Mouse (Mus musculus): ENCODE measurements around the gene Vmn2r56. TPM values are rescaled to one million over a fixed set of nuclear protein-coding genes. Genes with fewer than 3 reads are reported as not detected.

Gene Vmn2r56
- total RNA-seq (2014; rRNA removed) (0.04 and 0.10 TPM in 2 replicates), polyA plus RNA-seq (2015; fragmentation: Nextera tagmentation; extraction: Ambion mirVana) (0.03 TPM in 1 of 2 replicates, not detected in the other)

DNA sequence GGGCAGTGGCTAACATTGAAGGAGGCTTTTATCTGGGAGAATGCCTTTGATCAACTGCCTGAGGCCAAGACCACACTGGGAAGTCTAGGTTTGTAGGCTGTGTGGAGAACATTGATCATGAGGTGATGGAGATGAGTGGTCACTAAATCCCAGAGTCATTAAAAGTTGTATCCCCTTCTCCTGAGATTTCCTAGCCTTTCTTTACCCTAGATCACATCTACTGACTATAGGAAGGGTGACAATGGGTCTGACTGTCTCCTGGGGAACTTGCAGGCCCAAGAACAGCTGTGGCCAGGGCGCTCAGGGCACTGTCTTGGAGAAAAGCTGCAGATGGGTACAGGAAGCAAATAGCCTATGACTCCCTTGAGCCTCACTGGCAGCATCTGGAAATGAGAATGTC, at the start of gene Vmn2r56:
TSS of gene Vmn2r56 (minus strand) at position 101 of the 400 bp plus-strand sequence.
- Histone ChIP-seq H3K4me2 (ENCODE audit: low read depth, low read length) (no peak within 1 kb of the TSS), H3K4me3 (ENCODE audit: low read length) (no peak within 1 kb of the TSS), H3K27ac (no peak within 1 kb of the TSS), H3K9me3 (ENCODE audit: low read length) (no peaks in the 10 kb centered on the region), H3K4me1 (ENCODE audit: insufficient read depth, low read length) (no peaks in the 10 kb centered on the region), H3K9ac (replicated peaks; ENCODE audit: low read length) (no peak within 1 kb of the TSS), H3K36me3 (ENCODE audit: insufficient read depth, low read length) (no peaks in the 10 kb centered on the region), H3K27me3 (ENCODE audit: insufficient read depth, low read length) (no peaks in the 10 kb centered on the region)
- ATAC-seq (no peak), DNase-seq (ENCODE audit: low spot score) (no peak)
- TF ChIP-seq CTCF (IDR thresholded peaks at IDR 0.05; ENCODE audit: low read depth), result no peak
- WGBS, result 35% methylated on average over 1 of the region's 1 CpGs

- no peak for TF ChIP-seq CTCF (IDR thresholded peaks at IDR 0.05; ENCODE audit: low read depth)
- no peaks in the 10 kb centered on the region for H3K27me3 ChIP-seq (ENCODE audit: insufficient read depth, low read length)
- DNase-seq (ENCODE audit: low spot score), result peak; percentile 96
- no peaks in the 10 kb centered on the region for H3K4me1 ChIP-seq (ENCODE audit: insufficient read depth, low read length)
- H3K27ac ChIP-seq, result peak overlapping the region; percentile 85
- peak overlapping the region; percentile 83 for H3K9ac ChIP-seq (replicated peaks; ENCODE audit: low read length)
- peaks cover 2% of the 10 kb centered on the region for H3K9me3 ChIP-seq (ENCODE audit: low read length)
- WGBS, result under 1% methylated on average over 57 of the region's 57 CpGs
- peak overlapping the region; percentile 82 for H3K4me2 ChIP-seq (ENCODE audit: low read depth, low read length)
- H3K4me3 ChIP-seq (ENCODE audit: low read length), result peak overlapping the region; percentile 64
- peaks cover under 1% of the 10 kb centered on the region; the same call in 1 of the 2 replicates for H3K36me3 ChIP-seq (ENCODE audit: insufficient read depth, low read length)
- ATAC-seq, result peak; percentile 96
Measured at GRCm38 (mm10) chr7:12780151-12780830, 45.5 kb upstream of the Vmn2r56 start.

DNA sequence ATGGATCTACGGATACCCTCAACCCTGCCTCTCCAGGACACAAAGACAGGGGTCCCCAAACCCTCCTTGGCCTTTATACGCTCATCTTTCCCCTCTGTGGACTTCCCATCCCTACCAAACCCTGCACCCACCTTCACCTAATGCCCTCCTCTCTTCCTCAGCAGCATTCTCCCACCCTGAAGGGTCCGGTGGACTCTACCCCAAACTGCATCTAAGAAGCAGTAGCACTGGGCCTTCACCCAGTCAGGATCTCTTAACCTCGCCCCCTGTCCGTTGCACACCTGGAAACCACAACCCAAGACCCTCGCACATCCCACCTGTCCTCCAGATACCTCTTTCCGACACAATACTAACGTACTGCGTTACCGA, 45.0 kb upstream of the Vmn2r56 start:
- no peaks in the 10 kb centered on the region for H3K4me1 ChIP-seq (ENCODE audit: insufficient read depth, low read length)
- no peaks in the 10 kb centered on the region for H3K27me3 ChIP-seq (ENCODE audit: insufficient read depth, low read length)
- 19% methylated on average over 10 of the region's 10 CpGs for whole genome bisulfite sequencing
- peaks cover 5% of the 10 kb centered on the region for H3K9me3 ChIP-seq (ENCODE audit: low read length)
- peak overlapping the region; percentile 85; the same call in 1 of the 2 replicates for H3K27ac ChIP-seq
- H3K36me3 ChIP-seq (ENCODE audit: insufficient read depth, low read length), result peaks cover 6% of the 10 kb centered on the region; the same call in 1 of the 2 replicates
- no peak for TF ChIP-seq CTCF (IDR thresholded peaks at IDR 0.05; ENCODE audit: low read depth)
- peak overlapping the region; percentile 64 for H3K4me3 ChIP-seq (ENCODE audit: low read length)
- H3K9ac ChIP-seq (replicated peaks; ENCODE audit: low read length), result peak overlapping the region; percentile 83
- ATAC-seq, result no peak; the same call in 1 of the 2 replicates
- DNase-seq (ENCODE audit: low spot score), result no peak
- H3K4me2 ChIP-seq (ENCODE audit: low read depth, low read length), result peak overlapping the region; percentile 82

DNA sequence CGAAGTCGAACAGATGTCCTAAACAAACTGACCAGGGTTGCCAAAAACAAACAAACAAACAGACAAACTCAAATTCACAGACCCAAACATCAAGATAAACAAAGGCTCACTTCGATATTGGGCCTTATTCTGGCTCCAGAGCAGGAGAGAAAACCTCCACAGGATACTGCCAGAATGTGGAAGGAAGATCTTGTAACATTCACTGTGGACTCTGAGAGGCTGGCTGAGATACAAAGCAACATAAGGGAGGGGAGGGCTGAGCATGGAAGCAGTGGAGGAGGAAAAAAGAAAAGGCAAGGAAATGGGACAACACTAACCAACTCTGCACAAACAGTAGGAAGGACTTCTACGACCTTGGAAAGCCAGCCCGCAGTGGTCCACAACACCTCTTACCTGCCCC, 44.3 kb upstream of the Vmn2r56 start:
- H3K36me3 ChIP-seq (ENCODE audit: insufficient read depth, low read length), result peaks cover 12% of the 10 kb centered on the region; the same call in 1 of the 2 replicates
- 79% methylated on average over 5 of the region's 5 CpGs for WGBS
- H3K27me3 ChIP-seq (ENCODE audit: insufficient read depth, low read length), result no peaks in the 10 kb centered on the region
- no peak for DNase-seq (ENCODE audit: low spot score)
- peaks cover 5% of the 10 kb centered on the region for H3K9me3 ChIP-seq (ENCODE audit: low read length)
- no peak for ATAC-seq
- H3K27ac ChIP-seq, result no peak overlapping the region
- H3K4me2 ChIP-seq (ENCODE audit: low read depth, low read length), result peak overlapping the region; percentile 82
- H3K4me1 ChIP-seq (ENCODE audit: insufficient read depth, low read length), result no peaks in the 10 kb centered on the region
- no peak overlapping the region for H3K9ac ChIP-seq (replicated peaks; ENCODE audit: low read length)
- no peak for TF ChIP-seq CTCF (IDR thresholded peaks at IDR 0.05; ENCODE audit: low read depth)
- peak overlapping the region; percentile 64; the same call in 1 of the 2 replicates for H3K4me3 ChIP-seq (ENCODE audit: low read length)

GRCm38 (mm10) chr7:12774606-12775005, 39.8 kb upstream of the Vmn2r56 start:
- peak; percentile 17; the same call in 1 of the 2 replicates for TF ChIP-seq CTCF (IDR thresholded peaks at IDR 0.05; ENCODE audit: low read depth)
- peaks cover 5% of the 10 kb centered on the region for H3K9me3 ChIP-seq (ENCODE audit: low read length)

GRCm38 (mm10) chr7:12774111-12774510, 39.3 kb upstream of the Vmn2r56 start:
- ATAC-seq (no peak), DNase-seq (ENCODE audit: low spot score) (no peak)
- no peak for TF ChIP-seq CTCF (IDR thresholded peaks at IDR 0.05; ENCODE audit: low read depth)
- no peak overlapping the region for H3K9ac ChIP-seq (replicated peaks; ENCODE audit: low read length)
- H3K9me3 ChIP-seq (ENCODE audit: low read length), result peaks cover 5% of the 10 kb centered on the region
- H3K4me2 ChIP-seq (ENCODE audit: low read depth, low read length), result no peak overlapping the region
- H3K4me3 ChIP-seq (ENCODE audit: low read length), result no peak overlapping the region
- WGBS, result 86% methylated on average over 9 of the region's 9 CpGs
- H3K4me1 ChIP-seq (ENCODE audit: insufficient read depth, low read length), result no peaks in the 10 kb centered on the region
- H3K27ac ChIP-seq, result no peak overlapping the region
- H3K36me3 ChIP-seq (ENCODE audit: insufficient read depth, low read length), result peaks cover 57% of the 10 kb centered on the region
- no peaks in the 10 kb centered on the region for H3K27me3 ChIP-seq (ENCODE audit: insufficient read depth, low read length)

More at GRCm38 (mm10) chr7:12774606-12775005, 39.8 kb upstream of the Vmn2r56 start:
- DNase-seq (ENCODE audit: low spot score) (peak; percentile 23), ATAC-seq (no peak)
- no peak overlapping the region for H3K4me3 ChIP-seq (ENCODE audit: low read length)
- H3K27me3 ChIP-seq (ENCODE audit: insufficient read depth, low read length), result no peaks in the 10 kb centered on the region
- no peak overlapping the region for H3K27ac ChIP-seq
- WGBS, result 84% methylated on average over 1 of the region's 1 CpGs
- H3K9ac ChIP-seq (replicated peaks; ENCODE audit: low read length), result no peak overlapping the region
- no peaks in the 10 kb centered on the region for H3K4me1 ChIP-seq (ENCODE audit: insufficient read depth, low read length)
- peaks cover 52% of the 10 kb centered on the region for H3K36me3 ChIP-seq (ENCODE audit: insufficient read depth, low read length)
- H3K4me2 ChIP-seq (ENCODE audit: low read depth, low read length), result no peak overlapping the region
